Mouse (Mus musculus): Measurements from ENCODE around the gene Hdac7. TPM values are rescaled to one million over a fixed set of nuclear protein-coding genes. Genes with fewer than 3 reads are reported as not detected.

Hdac7 gene
- polyA plus RNA-seq, 2 experiments = 4.7 to 8.6 TPM

- 29% methylated on average over 5 of the region's 5 CpGs for WGBS (ENCODE audit: insufficient replicate concordance)
- no peaks in the 10 kb centered on the region for H3K9me3 ChIP-seq (ENCODE audit: control insufficient read depth, low read length)
- peaks cover 12% of the 10 kb centered on the region for H3K27me3 ChIP-seq (ENCODE audit: control insufficient read depth, insufficient read depth, low read length)
- H3K9ac ChIP-seq (replicated peaks) = no peak overlapping the region
- peaks cover 0 to 12% of the 10 kb centered on the region in 2 experiments; a peak in 2 of 4 replicates for H3K4me1 ChIP-seq (replicated peaks; ENCODE audit: control insufficient read depth in 2 of 2, insufficient read depth in 2 of 2, low read length in 1 of 2)
- DNase-seq (ENCODE audit: low read depth in 3 of 3, low spot score in 3 of 3) (no peak), ATAC-seq (ENCODE audit: insufficient read depth) (peak; percentile 27)
- H3K36me3 ChIP-seq (replicated peaks; ENCODE audit: control insufficient read depth, insufficient read depth, low read depth) = no peaks in the 10 kb centered on the region
- H3K4me3 ChIP-seq (ENCODE audit: insufficient read depth in 1 of 2, low read depth in 2 of 2, low read length in 2 of 2) = no peak overlapping the region
- H3K27ac ChIP-seq = no peak overlapping the region
- H3K4me2 ChIP-seq (ENCODE audit: low read depth) = no peak overlapping the region
- TF ChIP-seq CTCF (IDR thresholded peaks at IDR 0.05; ENCODE audit: low read depth) (no peak), EP300 (IDR thresholded peaks at IDR 0.05; ENCODE audit: low read depth) (no peak)
Observed at GRCm38 (mm10) chr15:97773108-97773507, 71.2 kb downstream of the Hdac7 start.

GRCm38 (mm10) chr15:97770280-97770679, 74.0 kb downstream of the Hdac7 start:
- Histone ChIP-seq H3K9ac (replicated peaks) (no peak overlapping the region), H3K9me3 (ENCODE audit: control insufficient read depth, low read length) (no peaks in the 10 kb centered on the region), H3K27ac (no peak overlapping the region), H3K27me3 (ENCODE audit: control insufficient read depth, insufficient read depth, low read length) (peaks cover 37% of the 10 kb centered on the region), H3K4me1 (replicated peaks; ENCODE audit: control insufficient read depth in 2 of 2, insufficient read depth in 2 of 2, low read length in 1 of 2) (peaks cover 0 to 12% of the 10 kb centered on the region in 2 experiments; a peak in 2 of 4 replicates), H3K36me3 (replicated peaks; ENCODE audit: control insufficient read depth, insufficient read depth, low read depth) (no peaks in the 10 kb centered on the region), H3K4me3 (ENCODE audit: insufficient read depth in 1 of 2, low read depth in 2 of 2, low read length in 2 of 2) (no peak overlapping the region), H3K4me2 (ENCODE audit: low read depth) (no peak overlapping the region)
- DNase-seq (ENCODE audit: low read depth in 3 of 3, low spot score in 3 of 3) (no peak), ATAC-seq (ENCODE audit: insufficient read depth) (no peak)
- TF ChIP-seq EP300 (IDR thresholded peaks at IDR 0.05; ENCODE audit: low read depth) = no peak
- TF ChIP-seq CTCF (IDR thresholded peaks at IDR 0.05; ENCODE audit: low read depth) = no peak
- WGBS (ENCODE audit: insufficient replicate concordance) = 71% methylated on average over 8 of the region's 8 CpGs

GRCm38 (mm10) chr15:97768192-97768591, 76.1 kb downstream of the Hdac7 start:
- ATAC-seq (ENCODE audit: insufficient read depth) = no peak
- H3K9me3 ChIP-seq (ENCODE audit: control insufficient read depth, low read length) = no peaks in the 10 kb centered on the region
- H3K27me3 ChIP-seq (ENCODE audit: control insufficient read depth, insufficient read depth, low read length) = peaks cover 37% of the 10 kb centered on the region
- peak overlapping the region; percentile 20 to 28 for H3K4me3 ChIP-seq (ENCODE audit: insufficient read depth in 1 of 2, low read depth in 2 of 2, low read length in 2 of 2)
- H3K4me2 ChIP-seq (ENCODE audit: low read depth) = peak overlapping the region; percentile 66
- no peak overlapping the region for H3K27ac ChIP-seq
- no peaks in the 10 kb centered on the region for H3K36me3 ChIP-seq (replicated peaks; ENCODE audit: control insufficient read depth, insufficient read depth, low read depth)
- DNase-seq (ENCODE audit: low read depth in 3 of 3, low spot score in 3 of 3) = no peak
- TF ChIP-seq CTCF (IDR thresholded peaks at IDR 0.05; ENCODE audit: low read depth) (no peak; the same call in 1 of the 2 replicates), EP300 (IDR thresholded peaks at IDR 0.05; ENCODE audit: low read depth) (no peak)
- H3K9ac ChIP-seq (replicated peaks) = no peak overlapping the region
- WGBS (ENCODE audit: insufficient replicate concordance) = under 1% methylated on average over 18 of the region's 18 CpGs
- peaks cover 0 to 8% of the 10 kb centered on the region in 2 experiments; a peak in 2 of 4 replicates for H3K4me1 ChIP-seq (replicated peaks; ENCODE audit: control insufficient read depth in 2 of 2, insufficient read depth in 2 of 2, low read length in 1 of 2)

GRCm38 (mm10) chr15:97767280-97768186, 76.8 kb downstream of the Hdac7 start, which contains the start of gene Rapgef3:
Rapgef3 (minus strand) TSS chr15:97767972.
- TF ChIP-seq EP300 (IDR thresholded peaks at IDR 0.05; ENCODE audit: low read depth) (no peak), CTCF (IDR thresholded peaks at IDR 0.05; ENCODE audit: low read depth) (peak; percentile 69)
- no peak within 1 kb of the TSS for H3K27ac ChIP-seq
- H3K4me1 ChIP-seq (replicated peaks; ENCODE audit: control insufficient read depth in 2 of 2, insufficient read depth in 2 of 2, low read length in 1 of 2) = peaks cover 0 to 3% of the 10 kb centered on the region in 2 experiments; a peak in 2 of 4 replicates
- peak; percentile 60 for ATAC-seq (ENCODE audit: insufficient read depth)
- peaks cover 37% of the 10 kb centered on the region for H3K27me3 ChIP-seq (ENCODE audit: control insufficient read depth, insufficient read depth, low read length)
- H3K4me3 ChIP-seq (ENCODE audit: insufficient read depth in 1 of 2, low read depth in 2 of 2, low read length in 2 of 2) = peak within 1 kb of the TSS; percentile 28 to 30
- H3K9ac ChIP-seq (replicated peaks) = no peak within 1 kb of the TSS
- H3K4me2 ChIP-seq (ENCODE audit: low read depth) = peak within 1 kb of the TSS; percentile 66
- DNase-seq (ENCODE audit: low read depth in 3 of 3, low spot score in 3 of 3) = no peak
- H3K36me3 ChIP-seq (replicated peaks; ENCODE audit: control insufficient read depth, insufficient read depth, low read depth) = no peaks in the 10 kb centered on the region
- WGBS (ENCODE audit: insufficient replicate concordance) = 1% methylated on average over 43 of the region's 44 CpGs
- no peaks in the 10 kb centered on the region for H3K9me3 ChIP-seq (ENCODE audit: control insufficient read depth, low read length)

All from liver, embryonic 14.5 days (tissue).